Mouse (Mus musculus) layer of hippocampus, postnatal 25 days (tissue): ENCODE measurements around the gene Timm8a1. TPM values are rescaled to one million over a fixed set of nuclear protein-coding genes. Genes with fewer than 3 reads are reported as not detected.

Experiments used
- DNase-seq, 2 experiments: peaks; one replicate each; pipeline ENCODE4 v3.0.0; 2022; ENCODE audit warnings: mixed read lengths in 2 of 2, low spot score in 1 of 2; ENCODE audit errors: extremely low spot score in 1 of 2
- total RNA-seq, 2 experiments: library from RNA; stranded (reverse); gene quantifications; 2 replicates each; pipeline ENCODE4 v1.2.3; 2021

Timm8a1 gene
- 10 to 100 TPM; 19.8 to 21.3 TPM for total RNA-seq

DNA sequence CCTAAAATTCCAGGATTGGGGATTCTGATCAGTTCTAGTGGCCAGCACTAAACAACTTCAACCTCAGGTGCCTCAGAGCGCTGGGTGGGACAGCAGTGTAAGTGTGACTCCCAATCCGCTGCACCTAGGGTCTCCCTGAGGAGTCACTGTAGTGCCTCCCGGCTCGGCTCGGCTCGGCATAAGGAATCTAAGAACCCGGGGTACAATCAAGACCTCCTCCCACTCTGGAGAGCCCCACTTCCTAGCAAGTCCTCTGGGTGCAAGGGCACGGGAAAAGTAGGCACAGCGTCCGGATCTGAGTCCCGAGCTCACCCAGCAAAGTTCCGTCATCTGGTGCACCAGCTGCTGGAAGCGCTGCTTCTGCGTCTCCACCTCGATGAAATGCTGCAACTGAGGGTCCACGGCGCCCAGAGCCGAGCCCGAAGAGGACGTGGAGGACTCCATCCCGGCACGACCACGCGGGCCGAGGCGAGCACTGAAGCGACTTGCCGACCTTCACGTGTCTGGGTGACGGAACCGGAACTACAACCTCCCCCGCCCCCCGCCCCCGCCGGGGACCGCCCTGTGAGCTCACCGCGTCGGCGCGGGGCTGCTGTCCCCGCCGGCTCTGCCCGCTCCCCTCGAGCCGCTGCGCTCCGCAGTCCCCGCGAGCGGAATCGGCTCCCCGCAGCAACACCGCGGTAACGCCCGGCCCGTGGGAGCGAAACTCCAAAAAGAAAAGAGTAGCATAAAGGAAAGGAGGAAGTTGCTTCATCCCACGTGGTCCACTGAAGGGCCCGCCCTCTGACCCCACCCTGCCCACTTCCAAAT is at the start of gene Timm8a1:
Gene Timm8a1 (minus strand): TSS at position 721 of the 810 bp plus-strand sequence.
- DNase-seq: peak; percentile 14 to 18

GRCm38 (mm10) chrX:134589836-134590235 is 48.2 kb upstream of the Timm8a1 start:
- DNase-seq: no peak

GRCm38 (mm10) chrX:134588997-134589396 is 47.3 kb upstream of the Timm8a1 start:
- no peak for DNase-seq

DNA sequence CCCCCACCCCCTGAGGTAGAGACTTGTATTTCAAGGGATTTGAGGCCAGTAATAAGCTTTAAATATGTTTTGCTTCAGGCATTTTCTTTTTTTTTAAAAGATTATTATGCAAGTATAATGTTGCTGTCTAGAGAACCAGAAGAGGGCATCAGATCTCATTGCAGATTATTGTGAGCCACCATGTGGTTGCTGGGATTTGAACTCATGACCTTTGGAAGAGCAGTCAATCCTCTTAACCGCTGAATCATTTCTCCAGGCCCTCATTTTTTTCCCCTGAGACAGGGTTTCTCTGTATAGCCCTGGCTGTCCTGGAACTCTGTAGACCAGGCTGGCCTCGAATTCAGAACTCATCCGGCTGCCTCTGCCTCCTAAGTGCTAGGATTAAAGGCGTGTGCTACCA is 46.6 kb upstream of the Timm8a1 start:
- DNase-seq: no peak

DNA sequence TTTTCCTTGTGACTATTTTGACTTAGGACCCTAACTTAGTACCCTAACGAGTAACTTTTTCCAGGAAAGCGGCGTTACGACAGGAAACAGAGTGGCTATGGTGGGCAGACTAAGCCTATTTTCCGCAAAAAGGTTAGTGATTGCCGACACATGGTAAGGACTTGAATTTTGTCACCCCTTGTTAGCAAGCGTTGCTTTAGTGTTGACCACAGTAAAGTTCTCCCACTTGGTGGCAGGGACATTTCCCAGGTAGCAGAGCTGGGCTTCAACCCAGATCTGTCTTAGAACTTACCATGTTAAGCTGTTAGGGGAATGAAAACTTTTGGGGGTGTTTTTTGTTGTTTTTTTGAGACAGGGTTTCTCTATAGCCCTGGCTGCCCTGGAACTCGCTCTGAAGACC is 44.8 kb upstream of the Timm8a1 start:
- DNase-seq: no peak

DNA sequence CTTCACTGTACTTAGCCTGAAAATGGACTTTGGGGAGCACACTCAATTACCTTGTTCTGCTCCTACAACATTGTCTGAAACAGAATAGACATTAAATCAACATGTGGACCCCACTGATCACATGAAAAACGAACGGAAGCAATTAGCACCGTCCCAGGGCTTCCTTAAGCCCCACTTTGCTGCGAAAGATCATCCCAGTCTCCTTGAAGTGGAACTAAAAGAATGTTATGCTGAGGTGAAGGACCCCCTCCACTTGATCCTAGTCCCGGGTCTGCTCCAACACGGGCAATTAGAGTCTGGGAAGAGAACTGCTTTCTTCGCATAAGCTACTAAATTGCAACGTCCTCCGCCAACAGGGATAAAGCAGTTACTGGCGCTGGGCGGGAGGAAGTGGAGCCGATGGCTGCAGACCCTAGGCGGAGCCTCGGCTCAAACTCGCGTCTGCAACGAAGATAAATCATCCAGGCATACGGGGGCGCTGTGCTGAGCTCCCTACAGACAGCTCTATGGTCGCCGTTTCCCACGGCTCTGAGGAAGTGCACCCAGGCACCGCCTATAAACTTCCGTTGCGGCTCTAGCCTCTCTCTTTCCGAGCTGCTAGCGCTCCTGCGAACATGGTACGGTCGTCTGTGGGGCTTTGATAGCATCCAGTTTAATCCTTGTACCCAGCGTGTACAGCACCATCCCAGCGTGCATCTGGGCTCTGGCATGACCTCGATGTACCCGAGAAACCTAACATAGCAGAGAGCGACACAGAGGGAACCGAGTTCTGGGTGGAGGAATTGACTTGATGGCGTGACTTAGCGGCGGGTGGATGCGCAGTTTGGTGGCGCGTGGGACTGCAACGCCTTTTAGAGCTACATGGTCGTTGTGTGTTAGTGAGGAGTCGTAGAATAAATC is 43.7 kb upstream of the Timm8a1 start, which contains the start of gene Rpl36a:
Gene Rpl36a (plus strand): TSS at position 552 of the 900 bp plus-strand sequence.
- peak; percentile 72 to 90 for DNase-seq

- DNase-seq: no peak
Measured at GRCm38 (mm10) chrX:134582888-134583669, 41.4 kb upstream of the Timm8a1 start, which contains the start of gene Btk. Gene Btk (minus strand): TSS chrX:134583570.

GRCm38 (mm10) chrX:134582270-134582669 is 40.6 kb upstream of the Timm8a1 start:
- no peak for DNase-seq

DNA sequence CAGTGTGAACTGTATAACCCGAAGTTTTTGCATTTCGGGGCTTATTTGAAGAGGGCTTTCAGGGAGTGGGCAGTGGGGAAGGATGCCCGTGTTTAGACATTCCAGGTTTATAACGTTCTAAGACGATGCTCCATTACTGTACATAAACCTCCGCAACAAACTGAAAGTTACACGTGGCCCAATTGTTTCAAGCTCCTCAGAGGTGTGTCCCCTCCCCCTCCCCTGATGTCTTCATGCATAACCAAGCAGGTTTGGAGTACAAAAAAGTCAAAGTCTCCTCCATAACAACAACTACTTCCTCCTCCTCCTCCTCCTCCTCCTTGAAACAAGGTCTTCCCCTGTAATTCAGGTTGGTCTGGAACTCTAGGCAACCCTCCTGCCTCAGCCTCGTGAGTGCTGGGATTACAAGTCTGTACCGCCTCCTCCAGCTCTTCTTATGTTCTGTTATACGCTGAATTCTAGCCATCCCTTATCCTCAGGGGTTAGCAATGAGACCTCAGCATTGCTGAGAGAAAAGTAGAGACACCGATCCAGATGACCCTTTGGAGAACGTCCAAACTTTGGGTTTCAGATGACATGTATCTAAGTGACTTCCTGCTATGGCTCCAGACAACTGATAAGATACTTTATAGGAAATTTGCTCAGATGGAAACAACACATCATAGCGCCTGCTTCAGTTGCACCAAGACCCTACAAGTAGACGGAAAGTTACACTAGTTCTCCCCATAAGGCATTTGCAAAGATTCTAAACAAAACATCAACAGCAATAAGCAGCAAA is 39.1 kb upstream of the Timm8a1 start:
- no peak for DNase-seq

GRCm38 (mm10) chrX:134577896-134578295 is 36.2 kb upstream of the Timm8a1 start:
- no peak for DNase-seq

DNA sequence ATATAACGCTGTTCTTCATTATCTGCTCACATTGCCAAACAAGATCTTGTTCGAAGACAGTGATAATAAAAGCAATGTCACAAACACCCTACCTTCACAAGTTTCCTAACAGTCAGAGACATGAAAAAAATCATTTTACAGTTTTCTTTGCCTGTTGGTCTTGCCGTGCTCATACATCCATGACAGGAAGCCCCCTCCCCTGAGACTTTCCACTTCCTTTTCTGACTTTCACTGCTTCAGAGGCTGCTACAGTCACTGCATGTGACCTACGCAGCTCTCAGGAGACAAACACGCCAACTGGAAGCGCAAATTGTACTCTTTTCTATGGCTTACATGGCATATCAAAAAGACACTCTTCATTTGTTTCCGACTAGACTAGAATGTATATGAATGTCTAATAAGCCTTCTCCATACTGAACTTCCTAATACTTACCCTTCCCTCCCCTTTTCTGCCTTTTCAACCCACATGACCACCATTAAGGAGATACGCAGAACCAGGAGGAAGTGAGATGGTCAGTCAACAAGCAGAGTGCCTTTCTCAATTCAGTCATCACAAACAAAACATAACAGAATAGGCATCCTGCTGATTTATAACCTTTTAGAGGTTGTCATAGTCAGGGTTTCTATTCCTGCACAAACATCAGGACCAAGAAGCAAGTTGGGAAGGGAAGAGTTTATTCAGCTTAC is 25.0 kb upstream of the Timm8a1 start:
- no peak for DNase-seq

- no peak for DNase-seq
Measured at GRCm38 (mm10) chrX:134564326-134564725, 22.7 kb upstream of the Timm8a1 start.

DNA sequence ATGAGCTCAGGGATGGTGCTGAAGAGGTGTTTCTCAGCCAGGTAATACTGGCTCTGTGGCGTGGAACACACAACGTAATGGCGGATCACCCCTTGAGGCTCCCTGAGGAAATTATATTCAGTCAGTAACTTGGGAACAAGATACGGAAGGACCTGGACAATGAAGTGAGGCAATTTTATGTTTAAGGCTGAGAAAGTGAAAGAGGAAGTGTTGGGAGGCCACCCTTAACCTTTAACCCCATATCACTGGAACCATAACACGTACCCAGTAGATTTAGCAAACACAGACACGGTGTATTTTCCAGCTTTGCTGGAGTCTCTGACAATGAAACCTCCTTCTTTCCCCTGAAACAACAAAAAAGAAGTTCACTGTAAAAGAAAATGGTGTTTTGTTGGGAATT is 12.8 kb upstream of the Timm8a1 start:
- no peak for DNase-seq

- no peak for DNase-seq
Measured at GRCm38 (mm10) chrX:134553326-134553725, 11.7 kb upstream of the Timm8a1 start.

DNA sequence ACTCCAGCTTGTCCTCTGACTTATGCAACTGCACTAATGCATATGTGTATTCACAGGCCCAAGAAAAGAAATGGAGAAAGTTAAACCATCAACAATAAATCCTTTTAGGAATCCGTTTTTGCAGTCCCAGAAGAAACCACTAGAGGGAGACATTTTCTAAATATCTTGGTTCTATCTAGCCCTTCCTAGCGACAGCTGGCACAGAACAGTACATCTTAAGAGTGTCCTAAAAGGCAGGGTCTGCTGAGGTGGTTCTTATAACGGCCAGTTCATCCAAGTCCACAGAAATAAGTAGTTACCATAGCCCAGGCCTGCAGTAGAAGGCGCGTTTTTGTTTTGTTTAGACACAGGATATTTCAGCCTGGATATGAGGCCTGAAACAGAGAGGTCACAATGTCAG is 9.2 kb upstream of the Timm8a1 start:
- peak in 1 of 2 experiments; percentile 33 for DNase-seq

DNA sequence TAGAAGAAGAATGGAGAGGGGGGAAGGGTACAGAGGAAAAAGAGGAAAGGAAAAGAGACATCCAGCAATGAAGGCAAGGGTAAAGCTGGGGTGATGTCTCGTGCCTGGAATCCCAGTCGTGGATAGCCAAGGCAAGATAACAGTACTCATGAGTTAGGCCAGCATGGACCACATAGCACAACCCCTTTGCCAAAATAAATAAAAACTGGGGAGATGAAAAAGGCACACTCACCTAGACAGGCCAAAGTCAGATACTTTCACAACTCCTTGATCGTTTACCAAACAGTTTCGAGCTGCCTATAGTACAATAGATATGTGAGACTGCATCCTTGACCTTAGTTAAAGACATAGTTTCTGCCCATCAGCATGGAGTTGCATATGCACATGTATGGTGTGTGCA is 5.7 kb upstream of the Timm8a1 start:
- DNase-seq: no peak

- DNase-seq: no peak
Measured at GRCm38 (mm10) chrX:134541955-134542308, 267 bp upstream of the Timm8a1 start.

- DNase-seq: no peak
Measured at GRCm38 (mm10) chrX:134540414-134541135, 1.1 kb downstream of the Timm8a1 start.
